Mouse (Mus musculus): ENCODE data around the gene Dbh. TPM values are rescaled to one million over a fixed set of nuclear protein-coding genes. Genes with fewer than 3 reads are reported as not detected.

The Dbh gene
- total RNA-seq, 2 experiments from 2014 or later: 515 to 549 TPM

- no peak for DNase-seq (ENCODE audit: low spot score in 2 of 2)
These were observed 47.2 kb downstream of the Dbh start for GRCm38 (mm10) chr2:27211966-27212893.

GRCm38 (mm10) chr2:27215537-27215936, 50.5 kb downstream of the Dbh start:
- DNase-seq (ENCODE audit: low spot score in 2 of 2): no peak

- no peak for DNase-seq (ENCODE audit: low spot score in 2 of 2)
These were observed 53.1 kb downstream of the Dbh start for GRCm38 (mm10) chr2:27218121-27218544.

- no peak for DNase-seq (ENCODE audit: low spot score in 2 of 2)
These were observed 53.5 kb downstream of the Dbh start for GRCm38 (mm10) chr2:27218569-27218968.

- no peak for DNase-seq (ENCODE audit: low spot score in 2 of 2)
These were observed 58.0 kb downstream of the Dbh start for GRCm38 (mm10) chr2:27223012-27223421.

GRCm38 (mm10) chr2:27226572-27226971, 61.5 kb downstream of the Dbh start:
- DNase-seq (ENCODE audit: low spot score in 2 of 2): no peak

GRCm38 (mm10) chr2:27228809-27229480, 63.9 kb downstream of the Dbh start:
- DNase-seq (ENCODE audit: low spot score in 2 of 2): no peak

- no peak for DNase-seq (ENCODE audit: low spot score in 2 of 2)
These were observed 64.6 kb downstream of the Dbh start for GRCm38 (mm10) chr2:27229481-27230105.

- no peak for DNase-seq (ENCODE audit: low spot score in 2 of 2)
These were observed 67.3 kb downstream of the Dbh start for GRCm38 (mm10) chr2:27232376-27232775.

Other genes starting within 250 kb of the Dbh start
- gene Surf2, start 248.9 kb upstream of the Dbh start, total RNA-seq (2021): 10 to 100 TPM; 42.6 to 43.6 TPM
- gene Surf1, start 248.7 kb upstream of the Dbh start, total RNA-seq (2021): 100 to 1,000 TPM in 1 of 2 experiments, 10 to 100 TPM in 1; 90.9 to 103 TPM
- gene Surf4, start 231.3 kb upstream of the Dbh start, total RNA-seq (2021): 100 to 1,000 TPM; 151 to 163 TPM
- gene Stkld1, start 231.2 kb upstream of the Dbh start, total RNA-seq (2021): under 1 TPM; 0.31 to 0.73 TPM
- 10 to 100 TPM; 40.7 to 43.0 TPM for gene Rexo4, start 200.8 kb upstream of the Dbh start, total RNA-seq (2021)
- gene Adamts13, start 191.8 kb upstream of the Dbh start, total RNA-seq (2021): under 1 TPM; 0.08 to 0.85 TPM
- gene Cacfd1, start 155.3 kb upstream of the Dbh start, total RNA-seq (2021): 10 to 100 TPM; 49.8 to 53.7 TPM
- 1 to 10 TPM; 1.3 TPM for gene Slc2a6, start 137.2 kb upstream of the Dbh start, total RNA-seq (2021)
- gene Mymk, start 93.1 kb upstream of the Dbh start, total RNA-seq (2021): 1 to 10 TPM in 1 of 2 experiments, under 1 TPM in 1; 0.59 to 1.8 TPM
- gene Adamtsl2, start 85.9 kb upstream of the Dbh start, total RNA-seq (2021): 10 to 100 TPM in 1 of 2 experiments, 1 to 10 TPM in 1; 9.6 to 13.5 TPM
- 1 to 10 TPM; 4.0 to 5.0 TPM for gene Fam163b, start 22.7 kb upstream of the Dbh start, total RNA-seq (2021)
- 10 to 100 TPM; 33.3 to 44.3 TPM for gene Sardh, start 83.1 kb downstream of the Dbh start, total RNA-seq (2021)

All from adrenal gland, postnatal 4 days (tissue).